Mouse (Mus musculus) CH12.LX (cell line): ENCODE data around the gene Enah.

ENCODE experiments used
- BHLHE40 ChIP-seq: IDR thresholded peaks from 2 replicates; pipeline ENCODE4 v1.6.1; 2011; ENCODE audit warnings: mild to moderate bottlenecking, low read depth, low read length, improper control_type of control experiment
- CHD2 ChIP-seq: IDR thresholded peaks from 2 replicates; pipeline ENCODE4 v1.6.1; 2011; ENCODE audit warnings: low read length, improper control_type of control experiment
- CTCF ChIP-seq, 2 experiments: IDR thresholded peaks in 1 of 2; conservative IDR thresholded peaks in 1 of 2; 2 replicates each; pipeline ENCODE4 v1.5.1; 2011 to 2012; ENCODE audit warnings: low read depth in 2 of 2, low read length in 2 of 2, improper control_type of control experiment in 1 of 2, inconsistent platforms in 1 of 2, mild to moderate bottlenecking in 1 of 2, moderate library complexity in 1 of 2
- ETS1 ChIP-seq: conservative IDR thresholded peaks from 2 replicates; pipeline ENCODE4 v1.6.1; 2012; ENCODE audit warnings: low read depth, mild to moderate bottlenecking, inconsistent platforms, low read length, improper control_type of control experiment, moderate library complexity
- HCFC1 ChIP-seq: IDR thresholded peaks from 2 replicates; pipeline ENCODE4 v1.6.1; 2012; ENCODE audit warnings: low read depth, mild to moderate bottlenecking, inconsistent platforms, low read length, improper control_type of control experiment
- KAT2A ChIP-seq: IDR thresholded peaks from 2 replicates; pipeline ENCODE4 v1.6.1; 2012; ENCODE audit warnings: low read length, improper control_type of control experiment, inconsistent platforms; ENCODE audit not compliant: insufficient replicate concordance
- MAX ChIP-seq: IDR thresholded peaks from 2 replicates; pipeline ENCODE4 v1.6.1; 2011; ENCODE audit warnings: low read length, improper control_type of control experiment
- MXI1 ChIP-seq: IDR thresholded peaks from 2 replicates; pipeline ENCODE4 v1.6.1; 2011; ENCODE audit warnings: mild to moderate bottlenecking, low read depth, low read length, improper control_type of control experiment
- POLR2A ChIP-seq: IDR thresholded peaks from 2 replicates; pipeline ENCODE4 v1.6.1; 2011; ENCODE audit warnings: low read depth, mild to moderate bottlenecking, improper control_type of control experiment, low read length
- RCOR1 ChIP-seq: conservative IDR thresholded peaks from 2 replicates; pipeline ENCODE4 v1.6.1; 2012; ENCODE audit warnings: low read depth, mild to moderate bottlenecking, inconsistent platforms, low read length, improper control_type of control experiment
- SMC3 ChIP-seq: IDR thresholded peaks from 2 replicates; pipeline ENCODE4 v1.6.1; 2011; ENCODE audit warnings: low read depth, low read length, improper control_type of control experiment
- TBP ChIP-seq: conservative IDR thresholded peaks from 2 replicates; pipeline ENCODE4 v1.6.1; 2011; ENCODE audit warnings: low read depth, low read length, improper control_type of control experiment
- TCF12 ChIP-seq: IDR thresholded peaks from 2 replicates; pipeline ENCODE4 v1.6.1; 2014; ENCODE audit warnings: low read depth, mild to moderate bottlenecking, inconsistent platforms, low read length, improper control_type of control experiment
- ZKSCAN1 ChIP-seq: IDR thresholded peaks from 2 replicates; pipeline ENCODE4 v1.6.1; 2012; ENCODE audit warnings: low read depth, inconsistent platforms, low read length, improper control_type of control experiment, borderline replicate concordance

- TF ChIP-seq TCF12 (no peak), ETS1 (no peak), MAX (no peak), HCFC1 (no peak), CTCF (conservative IDR thresholded peaks at IDR 0.05 in 1 of 2, IDR thresholded peaks at IDR 0.05 in 1 of 2; ENCODE audit: low read depth in 2 of 2, low read length in 2 of 2) (no peak), TBP (no peak), RCOR1 (no peak), BHLHE40 (no peak), KAT2A (no peak), SMC3 (no peak), CHD2 (no peak), POLR2A (no peak), ZKSCAN1 (no peak), MXI1 (no peak)
Observed at GRCm38 (mm10) chr1:181963827-181964226, 56.0 kb downstream of the Enah start.
